Mouse (Mus musculus): ENCODE data around the gene Gm6993. TPM values are rescaled to one million over a fixed set of nuclear protein-coding genes. Genes with fewer than 3 reads are reported as not detected.

Gene Gm6993
- polyA plus RNA-seq, 1 experiment from 2014 or later: not detected

- Histone ChIP-seq H3K36me3 (ENCODE audit: control insufficient read depth, insufficient read depth, low read length) (no peaks in the 10 kb centered on the region), H3K9ac (ENCODE audit: low read depth, low read length) (no peak overlapping the region), H3K27me3 (replicated peaks; ENCODE audit: control insufficient read depth, insufficient read depth, low read length) (no peaks in the 10 kb centered on the region; the same call in 1 of the 2 replicates), H3K4me3 (ENCODE audit: low read length) (no peak overlapping the region), H3K9me3 (ENCODE audit: control insufficient read depth, low read length) (no peaks in the 10 kb centered on the region), H3K4me1 (ENCODE audit: control insufficient read depth, insufficient read depth, low read depth, low read length) (no peaks in the 10 kb centered on the region), H3K4me2 (ENCODE audit: low read length) (no peak overlapping the region), H3K27ac (ENCODE audit: low read depth, low read length) (no peak overlapping the region)
- 41% methylated on average over 3 of the region's 3 CpGs for WGBS
- ATAC-seq: no peak
These were observed 7.6 kb downstream of the Gm6993 start for GRCm38 (mm10) chr12:31248165-31248564.

- no peak overlapping the region for H3K4me2 ChIP-seq (ENCODE audit: low read length)
- WGBS: 44% methylated on average over 10 of the region's 10 CpGs
- no peaks in the 10 kb centered on the region for H3K4me1 ChIP-seq (ENCODE audit: control insufficient read depth, insufficient read depth, low read depth, low read length)
These were observed 8.1 kb downstream of the Gm6993 start for GRCm38 (mm10) chr12:31248681-31249080.

GRCm38 (mm10) chr12:31252259-31252658, 11.7 kb downstream of the Gm6993 start:
- Histone ChIP-seq H3K27me3 (replicated peaks; ENCODE audit: control insufficient read depth, insufficient read depth, low read length) (no peaks in the 10 kb centered on the region), H3K4me3 (ENCODE audit: low read length) (no peak overlapping the region), H3K9me3 (ENCODE audit: control insufficient read depth, low read length) (no peaks in the 10 kb centered on the region), H3K9ac (ENCODE audit: low read depth, low read length) (no peak overlapping the region), H3K36me3 (ENCODE audit: control insufficient read depth, insufficient read depth, low read length) (no peaks in the 10 kb centered on the region), H3K27ac (ENCODE audit: low read depth, low read length) (no peak overlapping the region), H3K4me2 (ENCODE audit: low read length) (no peak overlapping the region), H3K4me1 (ENCODE audit: control insufficient read depth, insufficient read depth, low read depth, low read length) (no peaks in the 10 kb centered on the region)
- 71% methylated on average over 4 of the region's 4 CpGs for WGBS
- ATAC-seq: no peak

More at GRCm38 (mm10) chr12:31248681-31249080, 8.1 kb downstream of the Gm6993 start:
- Histone ChIP-seq H3K4me3 (ENCODE audit: low read length) (no peak overlapping the region), H3K27ac (ENCODE audit: low read depth, low read length) (no peak overlapping the region), H3K27me3 (replicated peaks; ENCODE audit: control insufficient read depth, insufficient read depth, low read length) (no peaks in the 10 kb centered on the region; the same call in 1 of the 2 replicates), H3K36me3 (ENCODE audit: control insufficient read depth, insufficient read depth, low read length) (no peaks in the 10 kb centered on the region), H3K9ac (ENCODE audit: low read depth, low read length) (no peak overlapping the region), H3K9me3 (ENCODE audit: control insufficient read depth, low read length) (no peaks in the 10 kb centered on the region)
- ATAC-seq: no peak

DNA sequence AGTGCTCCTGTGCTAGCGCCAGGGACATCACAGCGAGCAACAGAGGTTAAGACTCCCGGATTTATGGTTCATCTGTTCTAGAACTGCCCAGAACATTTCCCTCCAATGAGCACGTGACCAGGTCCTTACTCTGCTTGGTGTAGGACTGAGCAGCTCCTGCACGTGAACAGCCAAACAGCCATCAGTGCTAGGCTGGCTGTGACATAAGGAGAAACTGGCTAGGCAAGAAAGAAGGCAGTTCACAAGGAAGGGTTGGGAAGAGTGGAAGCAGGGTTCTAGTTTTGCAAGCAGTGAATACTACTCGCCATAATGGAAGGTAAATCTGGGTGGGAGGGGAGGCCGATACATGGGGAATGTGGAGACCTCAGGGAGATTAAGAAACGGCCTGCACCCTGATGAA, 14.4 kb downstream of the Gm6993 start:
- Histone ChIP-seq H3K4me1 (ENCODE audit: control insufficient read depth, insufficient read depth, low read depth, low read length) (no peaks in the 10 kb centered on the region), H3K4me3 (ENCODE audit: low read length) (no peak overlapping the region), H3K9ac (ENCODE audit: low read depth, low read length) (no peak overlapping the region), H3K9me3 (ENCODE audit: control insufficient read depth, low read length) (no peaks in the 10 kb centered on the region), H3K4me2 (ENCODE audit: low read length) (no peak overlapping the region), H3K27ac (ENCODE audit: low read depth, low read length) (no peak overlapping the region), H3K36me3 (ENCODE audit: control insufficient read depth, insufficient read depth, low read length) (no peaks in the 10 kb centered on the region), H3K27me3 (replicated peaks; ENCODE audit: control insufficient read depth, insufficient read depth, low read length) (no peaks in the 10 kb centered on the region)
- no peak for ATAC-seq
- 90% methylated on average over 8 of the region's 8 CpGs for WGBS

DNA sequence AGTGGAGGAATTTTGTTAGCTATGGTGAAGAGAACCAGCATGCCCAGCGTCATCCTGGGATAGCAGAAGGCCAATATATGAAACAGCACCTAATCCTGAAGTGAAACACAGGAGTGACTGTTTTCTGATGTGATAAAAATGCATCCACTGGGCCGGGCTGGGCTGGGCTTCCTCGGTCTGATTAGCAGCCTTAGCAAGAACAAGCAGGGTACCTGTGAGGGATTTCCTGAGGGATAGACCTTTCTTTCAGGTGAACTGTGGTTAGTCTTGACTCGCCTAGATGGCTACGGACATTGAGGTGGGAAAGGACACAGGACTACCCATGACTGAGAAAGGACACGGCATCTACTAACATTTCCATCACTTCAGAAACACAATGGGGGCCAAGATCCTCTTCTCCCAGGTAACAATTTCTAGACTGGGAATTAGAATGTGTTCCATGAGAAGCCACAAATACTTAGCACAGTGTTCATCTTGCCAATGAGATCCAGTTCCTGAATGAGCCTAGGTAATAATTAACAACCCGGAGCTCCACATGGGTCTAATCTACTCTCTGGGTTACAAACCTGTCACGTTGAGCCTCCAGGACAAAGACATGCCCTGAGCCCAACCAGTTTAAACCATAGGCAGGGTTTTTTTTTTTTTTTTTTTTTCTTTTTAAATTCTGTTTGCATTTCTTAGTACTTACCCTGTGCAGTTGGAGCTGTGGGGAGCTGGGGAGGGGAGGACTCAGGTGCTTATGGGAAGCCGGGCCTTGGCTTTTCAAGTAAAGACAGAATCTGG, 15.7 kb downstream of the Gm6993 start:
- 76% methylated on average over 9 of the region's 9 CpGs for WGBS
- Histone ChIP-seq H3K9me3 (ENCODE audit: control insufficient read depth, low read length) (no peaks in the 10 kb centered on the region), H3K4me3 (ENCODE audit: low read length) (no peak overlapping the region), H3K27ac (ENCODE audit: low read depth, low read length) (no peak overlapping the region), H3K9ac (ENCODE audit: low read depth, low read length) (no peak overlapping the region), H3K4me2 (ENCODE audit: low read length) (no peak overlapping the region), H3K27me3 (replicated peaks; ENCODE audit: control insufficient read depth, insufficient read depth, low read length) (no peaks in the 10 kb centered on the region), H3K36me3 (ENCODE audit: control insufficient read depth, insufficient read depth, low read length) (no peaks in the 10 kb centered on the region), H3K4me1 (ENCODE audit: control insufficient read depth, insufficient read depth, low read depth, low read length) (no peaks in the 10 kb centered on the region)
- no peak for ATAC-seq

DNA sequence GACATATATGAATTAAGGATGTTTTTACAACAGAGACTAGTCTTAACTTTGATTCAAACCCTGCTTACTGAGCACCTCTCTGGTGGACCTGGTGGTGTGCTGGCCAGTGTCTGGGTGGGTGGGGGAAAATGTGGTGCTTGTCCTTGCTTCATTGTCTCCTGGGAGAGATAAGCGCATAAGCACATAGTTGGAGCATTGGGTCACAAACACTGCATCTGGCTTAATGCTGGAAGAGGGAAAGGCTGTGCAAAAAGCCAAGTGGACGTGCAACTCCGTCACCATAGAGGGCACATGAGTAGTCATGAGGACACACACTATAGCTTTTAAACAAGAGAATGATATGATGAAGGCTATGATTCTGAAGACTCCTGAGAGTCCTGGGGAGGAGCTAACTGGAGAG, 21.3 kb downstream of the Gm6993 start:
- 83% methylated on average over 3 of the region's 3 CpGs for WGBS
- no peak for ATAC-seq

GRCm38 (mm10) chr12:31263921-31264320, 23.4 kb downstream of the Gm6993 start:
- Histone ChIP-seq H3K9me3 (ENCODE audit: control insufficient read depth, low read length) (no peaks in the 10 kb centered on the region), H3K4me2 (ENCODE audit: low read length) (no peak overlapping the region), H3K4me1 (ENCODE audit: control insufficient read depth, insufficient read depth, low read depth, low read length) (peaks cover 8% of the 10 kb centered on the region), H3K36me3 (ENCODE audit: control insufficient read depth, insufficient read depth, low read length) (no peaks in the 10 kb centered on the region), H3K4me3 (ENCODE audit: low read length) (no peak overlapping the region), H3K27me3 (replicated peaks; ENCODE audit: control insufficient read depth, insufficient read depth, low read length) (peaks cover 21% of the 10 kb centered on the region), H3K9ac (ENCODE audit: low read depth, low read length) (no peak overlapping the region), H3K27ac (ENCODE audit: low read depth, low read length) (no peak overlapping the region)
- ATAC-seq: no peak
- 33% methylated on average over 7 of the region's 7 CpGs for WGBS

More for the DNA sequence above, 21.3 kb downstream of the Gm6993 start:
- no peaks in the 10 kb centered on the region for H3K9me3 ChIP-seq (ENCODE audit: control insufficient read depth, low read length)
- no peaks in the 10 kb centered on the region for H3K36me3 ChIP-seq (ENCODE audit: control insufficient read depth, insufficient read depth, low read length)
- no peak overlapping the region for H3K4me3 ChIP-seq (ENCODE audit: low read length)
- H3K4me2 ChIP-seq (ENCODE audit: low read length): no peak overlapping the region
- H3K9ac ChIP-seq (ENCODE audit: low read depth, low read length): no peak overlapping the region
- H3K4me1 ChIP-seq (ENCODE audit: control insufficient read depth, insufficient read depth, low read depth, low read length): peaks cover 7% of the 10 kb centered on the region
- H3K27ac ChIP-seq (ENCODE audit: low read depth, low read length): no peak overlapping the region
- peaks cover 17% of the 10 kb centered on the region for H3K27me3 ChIP-seq (replicated peaks; ENCODE audit: control insufficient read depth, insufficient read depth, low read length)

- Histone ChIP-seq H3K4me3 (ENCODE audit: low read length) (peak within 1 kb of the TSS; percentile 59), H3K36me3 (ENCODE audit: control insufficient read depth, insufficient read depth, low read length) (no peaks in the 10 kb centered on the region), H3K27me3 (replicated peaks; ENCODE audit: control insufficient read depth, insufficient read depth, low read length) (peaks cover 21% of the 10 kb centered on the region), H3K9ac (ENCODE audit: low read depth, low read length) (peak within 1 kb of the TSS; percentile 66), H3K9me3 (ENCODE audit: control insufficient read depth, low read length) (no peaks in the 10 kb centered on the region), H3K4me2 (ENCODE audit: low read length) (peak within 1 kb of the TSS; percentile 97), H3K27ac (ENCODE audit: low read depth, low read length) (peak within 1 kb of the TSS; percentile 58), H3K4me1 (ENCODE audit: control insufficient read depth, insufficient read depth, low read depth, low read length) (peaks cover 8% of the 10 kb centered on the region)
- peak; percentile 62 for ATAC-seq
- 0% methylated on average over 37 of the region's 39 CpGs for WGBS
These were observed 24.6 kb downstream of the Gm6993 start, which contains the start of gene Lamb1 for GRCm38 (mm10) chr12:31265005-31265721. Gene Lamb1, plus strand, starts transcription at chr12:31265234.

DNA sequence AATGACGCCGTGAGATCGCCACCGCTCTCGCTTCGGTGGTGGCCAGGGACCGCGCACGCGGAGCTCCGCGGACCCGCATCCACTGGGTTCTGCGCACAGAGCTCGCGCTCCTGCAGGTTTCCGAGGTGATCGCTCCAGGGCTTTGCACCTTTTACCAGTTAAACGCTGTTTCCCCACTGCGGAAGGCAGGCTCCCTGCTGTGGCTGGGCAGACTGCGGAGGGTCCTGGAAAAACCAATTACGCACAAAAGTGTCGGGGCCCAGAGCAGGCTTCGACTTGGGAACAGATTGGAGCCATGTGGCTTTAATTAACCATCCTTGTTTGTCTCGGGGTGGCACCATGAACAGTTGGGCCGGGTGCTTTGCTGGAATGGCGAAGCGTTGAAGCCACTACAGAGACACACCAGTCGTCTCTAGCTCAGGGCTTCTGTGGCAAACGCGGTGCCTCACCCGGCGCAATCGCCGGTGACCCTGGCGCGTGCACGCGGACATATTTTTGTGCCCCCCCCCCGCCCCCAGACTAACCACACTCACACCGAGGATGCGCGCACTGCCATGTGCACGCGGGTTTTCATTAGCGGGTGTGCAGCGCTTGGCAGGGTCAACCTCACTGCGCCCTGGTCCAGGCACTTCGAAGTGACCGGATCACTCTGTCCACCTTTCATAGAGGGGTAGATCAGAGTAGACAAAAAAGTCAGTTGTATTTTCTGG, 25.3 kb downstream of the Gm6993 start:
- Histone ChIP-seq H3K9me3 (ENCODE audit: control insufficient read depth, low read length) (no peaks in the 10 kb centered on the region), H3K4me1 (ENCODE audit: control insufficient read depth, insufficient read depth, low read depth, low read length) (peaks cover 8% of the 10 kb centered on the region), H3K4me2 (ENCODE audit: low read length) (peak overlapping the region; percentile 97), H3K36me3 (ENCODE audit: control insufficient read depth, insufficient read depth, low read length) (no peaks in the 10 kb centered on the region), H3K27me3 (replicated peaks; ENCODE audit: control insufficient read depth, insufficient read depth, low read length) (peaks cover 21% of the 10 kb centered on the region), H3K4me3 (ENCODE audit: low read length) (peak overlapping the region; percentile 59), H3K9ac (ENCODE audit: low read depth, low read length) (peak overlapping the region; percentile 66), H3K27ac (ENCODE audit: low read depth, low read length) (peak overlapping the region; percentile 58)
- ATAC-seq: peak; percentile 78
- under 1% methylated on average over 49 of the region's 50 CpGs for WGBS
